Mouse (Mus musculus) urinary bladder, postnatal 4 days (tissue): ENCODE results near the gene Hnrnph3.
A peak's percentile ranks its signal among the peaks of the same experiment; 100 is the strongest.
"Not testable (repeated sequence)": the region's sequence is repeated elsewhere in the genome, so short reads cannot be mapped to it uniquely, and the experiment has no call there.

Experiments used
- DNase-seq, 2 experiments: peaks; one replicate each; pipeline ENCODE4 v3.0.0; 2021 to 2022; ENCODE audit warnings: low spot score in 2 of 2

Hnrnph3 gene

DNA sequence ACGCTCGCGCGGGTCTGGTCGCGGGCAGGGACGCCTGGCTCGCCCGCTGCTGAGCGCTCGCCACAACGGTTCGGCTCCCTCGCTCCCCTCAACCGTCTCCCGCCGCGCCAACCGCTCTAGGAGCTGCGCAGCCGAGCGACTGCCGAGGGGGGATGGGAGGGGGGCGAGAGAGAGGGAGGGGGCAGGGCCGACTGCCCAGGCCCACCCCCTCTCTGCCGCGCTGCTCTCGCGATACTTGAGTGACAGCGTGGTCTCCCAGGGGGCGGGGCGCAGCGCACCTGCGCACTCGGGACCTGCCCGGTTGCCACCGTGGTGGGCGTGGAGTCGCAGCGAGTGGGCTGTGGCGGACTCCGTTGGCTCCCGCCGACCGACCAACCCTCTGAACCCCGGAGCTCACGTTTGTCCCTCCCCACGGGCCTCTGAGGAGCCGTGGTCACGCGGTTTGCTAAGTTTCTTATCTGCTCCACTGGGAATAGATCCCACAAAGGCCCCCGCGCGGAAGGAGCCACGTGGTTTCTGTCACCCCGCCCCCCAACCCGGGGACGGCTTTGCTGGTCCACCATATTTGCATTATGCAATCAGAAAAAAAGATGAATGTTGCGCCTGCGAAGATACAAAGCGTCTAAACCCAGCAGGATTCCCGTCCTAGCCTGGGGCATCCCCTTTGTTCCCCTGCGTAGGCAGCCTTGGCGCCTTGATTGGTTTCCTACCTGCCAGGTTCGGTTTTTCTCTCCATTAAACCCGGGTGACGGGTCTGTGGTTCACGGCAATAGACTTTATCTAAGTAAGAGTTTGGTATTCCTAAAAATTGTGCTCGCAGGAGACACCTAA, at the start of gene Hnrnph3, which contains the start of gene Pbld2:
Gene Hnrnph3 (minus strand): TSS at position 469 of the 831 bp plus-strand sequence.
Gene Pbld2 (plus strand): TSS at position 567 of the 831 bp plus-strand sequence.
- peak; percentile 99 for DNase-seq

- DNase-seq, result peak; percentile 63 to 67
Observed at GRCm38 (mm10) chr10:63065988-63066387, 42.0 kb upstream of the Hnrnph3 start.

DNA sequence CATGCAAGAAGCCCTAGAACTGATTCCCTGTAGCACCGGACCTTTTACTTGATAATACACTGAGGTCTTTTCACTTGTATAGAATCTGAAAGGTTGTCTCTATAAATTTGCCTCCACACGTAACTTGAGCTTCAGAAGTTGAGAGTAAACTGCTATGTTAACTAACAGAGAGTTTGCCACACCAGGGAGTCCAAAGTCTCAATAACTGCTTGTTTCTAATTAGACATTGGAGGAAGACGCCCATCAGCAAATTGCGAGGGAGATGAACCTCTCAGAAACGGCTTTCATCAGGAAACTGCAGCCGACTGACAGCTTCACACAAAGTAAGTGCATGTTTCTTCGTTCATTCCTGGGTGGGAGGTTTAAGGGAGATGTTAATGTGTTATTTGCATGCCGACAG, 41.5 kb upstream of the Hnrnph3 start:
- no peak for DNase-seq

DNA sequence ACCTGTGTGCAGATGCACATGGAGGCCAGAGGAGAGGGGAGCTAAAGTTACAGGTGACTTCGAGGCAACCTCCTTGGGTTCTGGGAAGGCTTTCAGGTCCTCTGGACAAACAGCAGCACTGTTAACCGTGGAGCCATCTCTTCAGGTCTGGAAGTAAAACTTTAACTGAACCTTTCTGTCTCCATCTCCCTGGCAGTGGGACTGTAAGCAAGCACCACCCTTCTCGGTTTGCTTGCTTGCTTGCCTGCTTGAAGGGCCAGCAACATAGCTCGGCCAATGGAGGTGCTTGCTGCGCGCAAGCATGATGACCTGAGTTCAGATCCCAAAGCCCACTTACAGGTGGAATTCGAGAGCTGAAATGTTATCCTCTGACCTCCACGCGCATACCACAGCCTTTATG, 40.5 kb upstream of the Hnrnph3 start:
- no peak for DNase-seq

GRCm38 (mm10) chr10:63063365-63063764, 39.3 kb upstream of the Hnrnph3 start:
- DNase-seq, result no peak

DNA sequence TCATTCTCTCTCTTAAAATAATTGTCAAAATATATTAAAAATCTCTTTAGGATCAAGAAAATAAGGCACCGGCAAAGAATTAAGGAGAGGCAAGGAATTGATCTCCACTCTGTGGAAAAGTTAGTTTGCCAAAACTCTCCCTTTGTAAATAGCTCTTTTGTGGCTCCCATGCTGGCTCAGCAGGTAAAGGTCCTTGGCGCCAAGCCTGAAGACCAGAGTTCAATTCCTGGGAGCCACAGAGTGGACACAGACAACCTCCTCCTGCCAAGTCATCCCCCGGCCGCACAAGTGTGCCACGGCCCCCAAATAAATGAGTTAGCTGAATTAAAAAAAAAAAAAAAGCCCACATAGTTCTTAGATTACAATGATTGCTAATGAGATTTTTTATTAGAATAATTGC, 38.7 kb upstream of the Hnrnph3 start:
- DNase-seq, result no peak

- no peak for DNase-seq
Observed at GRCm38 (mm10) chr10:63061266-63061665, 37.2 kb upstream of the Hnrnph3 start.

GRCm38 (mm10) chr10:63060406-63060805, 36.4 kb upstream of the Hnrnph3 start:
- DNase-seq, result no peak

DNA sequence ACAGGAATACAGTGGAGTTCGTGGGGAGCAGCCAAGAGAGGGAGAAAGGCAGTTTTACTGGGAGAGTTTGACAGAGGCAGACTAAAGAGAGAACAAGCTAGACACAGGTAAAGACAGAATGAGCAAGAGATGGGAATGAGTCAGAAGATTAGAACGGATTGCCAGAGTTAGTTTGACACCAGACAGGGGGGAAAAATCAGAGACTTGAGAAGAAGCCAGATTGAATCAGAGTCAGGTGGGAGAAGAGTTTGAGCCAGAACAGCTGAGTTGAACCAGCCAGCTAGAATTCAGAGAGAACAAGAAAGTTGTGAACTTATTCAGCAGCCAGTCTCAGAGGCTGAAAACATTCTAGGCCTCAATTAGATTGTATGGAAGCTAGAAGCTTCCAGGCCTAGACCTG, 35.8 kb upstream of the Hnrnph3 start, which contains the start of gene Pbld1:
Gene Pbld1 (plus strand): TSS at position 301 of the 400 bp plus-strand sequence.
- no peak for DNase-seq

GRCm38 (mm10) chr10:63056966-63057750, 33.1 kb upstream of the Hnrnph3 start:
- DNase-seq, result no peak

DNA sequence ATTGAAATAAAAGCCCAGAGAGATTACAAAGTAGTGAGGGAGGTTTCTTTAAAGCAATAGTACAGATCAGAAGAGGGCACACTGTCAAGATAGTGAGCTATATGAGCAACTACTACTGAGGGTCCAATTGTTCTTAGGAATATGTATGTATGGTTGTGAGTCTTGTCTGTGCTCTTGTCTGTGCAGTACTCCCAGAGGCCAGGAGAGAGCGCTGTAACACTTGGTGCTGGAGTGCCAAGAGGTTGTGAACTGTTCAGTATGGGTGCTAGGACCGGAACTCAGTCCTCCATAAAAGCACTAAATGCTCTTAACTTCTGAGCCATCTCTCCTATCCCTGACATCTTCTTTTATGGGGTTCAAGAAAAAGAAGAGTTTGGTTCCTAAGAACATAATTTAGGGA, 30.6 kb upstream of the Hnrnph3 start:
- no peak for DNase-seq

- DNase-seq, result not testable (repeated sequence)
Observed at GRCm38 (mm10) chr10:63054071-63054470, 30.1 kb upstream of the Hnrnph3 start.

DNA sequence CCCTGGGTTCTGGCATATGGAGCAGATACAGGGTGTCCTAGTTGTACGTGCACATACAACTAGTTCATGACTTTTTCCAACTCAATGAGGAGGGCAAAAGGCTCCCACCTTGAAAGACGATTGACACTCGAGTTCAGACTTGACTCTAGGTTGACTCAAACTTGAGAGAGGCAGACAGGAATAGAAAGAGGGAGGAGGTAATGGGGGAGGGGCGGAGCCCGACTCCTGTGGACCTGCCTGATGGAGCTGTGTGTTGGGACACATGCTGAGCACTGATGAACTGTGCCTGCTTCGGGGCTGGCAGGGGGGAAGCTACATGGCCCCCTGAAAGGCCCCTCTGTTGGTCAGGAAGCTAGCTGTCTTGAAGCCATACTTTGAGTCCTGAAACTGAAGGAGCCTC, 29.0 kb upstream of the Hnrnph3 start:
- no peak for DNase-seq

GRCm38 (mm10) chr10:63052011-63052410, 28.0 kb upstream of the Hnrnph3 start:
- DNase-seq, result no peak

- no peak for DNase-seq
Observed at GRCm38 (mm10) chr10:63051267-63051666, 27.2 kb upstream of the Hnrnph3 start.

GRCm38 (mm10) chr10:63049106-63049505, 25.1 kb upstream of the Hnrnph3 start:
- no peak for DNase-seq

- no peak for DNase-seq
Observed at GRCm38 (mm10) chr10:63047751-63048150, 23.7 kb upstream of the Hnrnph3 start.

DNA sequence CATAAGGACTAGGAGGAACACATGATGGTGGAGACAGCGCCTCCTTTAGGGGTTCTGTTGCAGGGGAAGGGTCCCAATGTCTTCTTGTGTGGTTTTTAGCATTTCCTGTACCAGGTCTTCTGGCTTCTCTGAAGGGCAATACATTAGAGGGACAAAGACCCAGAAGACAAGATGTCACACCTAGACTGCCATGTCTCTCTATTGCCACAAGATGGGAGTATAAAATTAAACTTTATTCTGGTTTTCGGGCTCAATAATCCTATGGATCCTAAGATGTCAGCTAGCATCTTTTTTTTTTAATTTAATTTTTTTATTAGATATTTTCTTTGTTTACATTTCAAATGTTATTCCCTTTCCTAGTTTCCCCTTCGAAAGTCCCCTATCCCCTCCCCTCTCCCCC, 19.1 kb upstream of the Hnrnph3 start:
- DNase-seq, result no peak

GRCm38 (mm10) chr10:63039867-63040628, 16.0 kb upstream of the Hnrnph3 start:
- DNase-seq, result no peak

- DNase-seq, result no peak
Observed at GRCm38 (mm10) chr10:63038571-63039320, 14.7 kb upstream of the Hnrnph3 start.

GRCm38 (mm10) chr10:63032956-63033355, 8.9 kb upstream of the Hnrnph3 start:
- DNase-seq, result no peak
